19 mouse cellular contexts compared by ENCODE assay signal in the genomic region with DNA sequence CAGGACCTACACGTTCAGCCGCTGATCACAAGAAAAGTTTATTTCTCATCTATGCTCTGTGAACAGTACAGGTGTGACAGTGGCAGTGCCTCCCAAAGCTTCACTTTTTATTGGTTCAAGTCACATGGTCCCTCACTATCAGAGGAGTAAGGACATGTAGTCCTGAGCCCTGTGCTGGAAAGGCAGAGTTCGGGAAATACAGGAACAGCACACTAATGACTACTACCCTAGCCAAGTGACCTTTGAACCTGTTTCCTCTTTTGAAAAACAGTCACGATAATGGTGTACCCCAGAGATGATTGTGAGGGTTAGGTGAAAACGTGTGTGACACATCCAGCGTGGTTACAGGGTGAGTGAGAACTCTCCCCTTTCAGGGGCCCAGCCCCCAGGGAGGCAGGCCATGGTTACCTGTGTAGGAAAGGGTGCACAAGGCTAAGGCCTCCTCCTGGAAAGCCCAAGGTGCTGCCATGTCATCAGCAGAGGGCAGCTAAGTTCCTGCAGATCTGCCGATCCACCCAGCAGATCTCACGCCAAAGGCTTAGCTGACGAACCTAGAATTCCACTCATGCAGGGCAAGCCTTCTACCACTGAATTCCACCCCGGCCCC. TPM values are rescaled to one million over a fixed set of nuclear protein-coding genes. Genes with fewer than 3 reads are reported as not detected.
DNase-seq lines count a peak whose midpoint lies in the region; ATAC-seq and TF ChIP-seq lines count a peak whose summit lies in the region.
"Had no signal": no experiment of that assay in that cellular context is flagged by ENCODE, and none has a peak within 500 bp of the region (broad histone marks: within the 10 kb centered on the region; RNA-seq: fewer than 3 reads in every experiment).

No protein-coding gene starts in this region.

- no peaks in the 10 kb centered on the region for H3K79me2 ChIP-seq in macrophage (ENCODE audit: inconsistent target)

- peaks cover 8% of the 10 kb centered on the region for H3K4me1 ChIP-seq in liver, embryonic 16.5 days (ENCODE audit: control insufficient read depth, low read depth, low read length)
- H3K4me1 ChIP-seq in liver, embryonic 12.5 days = peaks cover 60% of the 10 kb centered on the region
- H3K4me1 ChIP-seq in stomach, embryonic 16.5 days (ENCODE audit: control insufficient read depth, insufficient read depth, low read length) = peaks cover 39% of the 10 kb centered on the region

- DNase-seq in heart, adult 11 months = peak; percentile 86
- no peak for DNase-seq in heart, adult 9 months (ENCODE audit: low spot score in 2 of 2)
- no peak for DNase-seq in layer of hippocampus, adult 2 months (ENCODE audit: low spot score in 2 of 2)
- no peak for DNase-seq in lung, postnatal 36 days
- DNase-seq: cerebellum, adult 9-10 months; layer of hippocampus, postnatal 36 days; spleen, adult 18-20 months; thymus, adult 18-20 months; thymus, postnatal 4 days had no signal

- H3K36me3 ChIP-seq in liver, embryonic 16.5 days (ENCODE audit: control insufficient read depth, insufficient read depth) = no peaks in the 10 kb centered on the region
- no peaks in the 10 kb centered on the region for H3K36me3 ChIP-seq in liver, embryonic 12.5 days
- H3K36me3 ChIP-seq in macrophage (ENCODE audit: inconsistent target) = no peaks in the 10 kb centered on the region
- H3K36me3 ChIP-seq in stomach, embryonic 16.5 days (ENCODE audit: control insufficient read depth, insufficient read depth, low read length) = no peaks in the 10 kb centered on the region
- H3K36me3 ChIP-seq: limb, embryonic 13.5 days; midbrain, embryonic 13.5 days had no signal

- no peaks in the 10 kb centered on the region for H3K9me3 ChIP-seq in liver, embryonic 16.5 days (replicated peaks; ENCODE audit: control insufficient read depth, low read length)
- H3K9me3 ChIP-seq in liver, embryonic 12.5 days (replicated peaks) = no peaks in the 10 kb centered on the region
- H3K9me3 ChIP-seq in stomach, embryonic 16.5 days (replicated peaks; ENCODE audit: control insufficient read depth, low read length) = no peaks in the 10 kb centered on the region
- H3K9me3 ChIP-seq: forebrain, embryonic 13.5 days; limb, embryonic 13.5 days; megakaryocyte, embryonic 14.5 days; midbrain, embryonic 13.5 days had no signal

- no peaks in the 10 kb centered on the region; the same call in 1 of the 2 replicates for H3K27me3 ChIP-seq in liver, embryonic 16.5 days (ENCODE audit: control insufficient read depth, insufficient read depth, low read depth, low read length)
- peaks cover 10% of the 10 kb centered on the region for H3K27me3 ChIP-seq in liver, embryonic 12.5 days (replicated peaks)
- no peaks in the 10 kb centered on the region for H3K27me3 ChIP-seq in stomach, embryonic 16.5 days (ENCODE audit: control insufficient read depth, insufficient read depth, low read length)
- H3K27me3 ChIP-seq: limb, embryonic 13.5 days had no signal

- no peak overlapping the region for H3K27ac ChIP-seq in liver, embryonic 16.5 days (ENCODE audit: low read length)
- no peak overlapping the region for H3K27ac ChIP-seq in liver, embryonic 12.5 days
- peak overlapping the region; percentile 17; the same call in 1 of the 2 replicates for H3K27ac ChIP-seq in macrophage
- no peak overlapping the region for H3K27ac ChIP-seq in stomach, embryonic 16.5 days (ENCODE audit: low read length)
- no peak overlapping the region for H3K27ac ChIP-seq in layer of hippocampus, adult 2 months
- H3K27ac ChIP-seq: forebrain, embryonic 13.5 days; limb, embryonic 13.5 days; midbrain, embryonic 13.5 days had no signal

- no peak overlapping the region for H3K4me2 ChIP-seq in liver, embryonic 16.5 days (ENCODE audit: low read depth, low read length)
- H3K4me2 ChIP-seq in liver, embryonic 12.5 days = no peak overlapping the region
- H3K4me2 ChIP-seq in stomach, embryonic 16.5 days (ENCODE audit: low read depth, low read length) = no peak overlapping the region
- H3K4me2 ChIP-seq: forebrain, embryonic 13.5 days; limb, embryonic 13.5 days; midbrain, embryonic 13.5 days had no signal

- TF ChIP-seq CTCF in layer of hippocampus, adult 2 months (conservative IDR thresholded peaks at IDR 0.05) = no peak

- no peak overlapping the region for H3K9ac ChIP-seq in liver, embryonic 16.5 days (ENCODE audit: low read depth, low read length)
- H3K9ac ChIP-seq in liver, embryonic 12.5 days = no peak overlapping the region
- H3K9ac ChIP-seq in stomach, embryonic 16.5 days (ENCODE audit: low read length) = no peak overlapping the region
- H3K9ac ChIP-seq: forebrain, embryonic 13.5 days; limb, embryonic 13.5 days; midbrain, embryonic 13.5 days had no signal

- H3K4me3 ChIP-seq in liver, embryonic 16.5 days (ENCODE audit: low read depth, low read length) = no peak overlapping the region
- H3K4me3 ChIP-seq in liver, embryonic 12.5 days = no peak overlapping the region
- no peak overlapping the region for H3K4me3 ChIP-seq in macrophage (ENCODE audit: inconsistent target)
- H3K4me3 ChIP-seq in stomach, embryonic 16.5 days (replicated peaks; ENCODE audit: low read length) = no peak overlapping the region
- no peak overlapping the region for H3K4me3 ChIP-seq in layer of hippocampus, adult 2 months
- H3K4me3 ChIP-seq: forebrain, embryonic 13.5 days; limb, embryonic 13.5 days; midbrain, embryonic 13.5 days had no signal

- ATAC-seq in liver, embryonic 16.5 days (ENCODE audit: low read depth) = peak; percentile 35; the same call in 1 of the 2 replicates
- no peak for ATAC-seq in liver, embryonic 12.5 days
- ATAC-seq in stomach, embryonic 16.5 days (ENCODE audit: insufficient read depth, low FRiP score) = peak; percentile 35
- ATAC-seq: CD4-positive, CD25-positive, alpha-beta regulatory T cell, adult 4 months; forebrain, embryonic 13.5 days; hindbrain, embryonic 16.5 days; midbrain, embryonic 13.5 days had no signal

- whole genome bisulfite sequencing in liver, embryonic 16.5 days (ENCODE audit: insufficient replicate concordance) = 57% methylated on average over 10 of the region's 10 CpGs
- WGBS in liver, embryonic 12.5 days (ENCODE audit: insufficient replicate concordance) = 53% methylated on average over 10 of the region's 10 CpGs
- 75% methylated on average over 10 of the region's 10 CpGs for WGBS in macrophage (ENCODE audit: missing documents)
- 71% methylated on average over 10 of the region's 10 CpGs for WGBS in stomach, embryonic 16.5 days

RNA-seq across cellular contexts. Expression of a gene that starts 4.9 kb away (rescaled TPM):
- 1.3 TPM in 2 replicates for polyA plus RNA-seq in liver, embryonic 16.5 days (2015; fragmentation: Nextera tagmentation; extraction: Ambion mirVana)
- 2.9 and 3.6 TPM in 2 replicates for polyA plus RNA-seq in liver, embryonic 12.5 days (2016; fragmentation: Nextera tagmentation; extraction: Ambion mirVana)
- total RNA-seq in macrophage (2018; cell fraction: chromatin; rRNA removed) = 10 to 100 TPM in 24 of 26 experiments, 1 to 10 TPM in 2; 8.5 to 75.3 (median 34.6) TPM
- total RNA-seq in macrophage (2018; cell fraction: cytosol; rRNA removed) = 10 to 100 TPM in 11 of 26 experiments, 1 to 10 TPM in 15; 4.7 to 14.3 (median 9.2) TPM
- 10 to 100 TPM in 22 of 26 experiments, 1 to 10 TPM in 4; 7.2 to 42.0 (median 17.1) TPM for total RNA-seq in macrophage (2018; cell fraction: nucleus; rRNA removed)
- 7.3 to 9.8 TPM (median 9.5 TPM) in 3 replicates for polyA plus RNA-seq in macrophage (2018)
- 2.2 and 2.3 TPM in 2 replicates for polyA plus RNA-seq in stomach, embryonic 16.5 days (2015; fragmentation: Nextera tagmentation; extraction: Ambion mirVana)
- total RNA-seq in layer of hippocampus, adult 2 months (2021) = 10 to 100 TPM; 33.9 to 36.5 TPM
